Mouse (Mus musculus): ENCODE results near the gene Psmc3.
A peak's percentile ranks its signal among the peaks of the same experiment; 100 is the strongest.
"Not testable (repeated sequence)": the region's sequence is repeated elsewhere in the genome, so short reads cannot be mapped to it uniquely, and the experiment has no call there.

The Psmc3 gene

GRCm38 (mm10) chr2:91081775-91082695 is 28.2 kb downstream of the Psmc3 start, which contains the start of gene Spi1:
Spi1 (plus strand) TSS chr2:91082390.
- DNase-seq = no peak

GRCm38 (mm10) chr2:91082844-91083243 is 29.0 kb downstream of the Psmc3 start:
- no peak for DNase-seq

GRCm38 (mm10) chr2:91083366-91083940 is 29.6 kb downstream of the Psmc3 start:
- no peak for DNase-seq

GRCm38 (mm10) chr2:91084179-91084820 is 30.5 kb downstream of the Psmc3 start:
- DNase-seq = no peak

- no peak for DNase-seq
Observed at GRCm38 (mm10) chr2:91085494-91086391, 31.9 kb downstream of the Psmc3 start.

- DNase-seq = no peak
Observed at GRCm38 (mm10) chr2:91086392-91087237, 32.8 kb downstream of the Psmc3 start.

GRCm38 (mm10) chr2:91087453-91087852 is 33.6 kb downstream of the Psmc3 start:
- no peak for DNase-seq

- DNase-seq = no peak
Observed at GRCm38 (mm10) chr2:91088987-91089386, 35.2 kb downstream of the Psmc3 start.

- DNase-seq = no peak
Observed at GRCm38 (mm10) chr2:91090208-91090607, 36.4 kb downstream of the Psmc3 start.

- no peak for DNase-seq
Observed at GRCm38 (mm10) chr2:91090827-91091226, 37.0 kb downstream of the Psmc3 start.

- DNase-seq = no peak
Observed at GRCm38 (mm10) chr2:91096524-91096923, 42.7 kb downstream of the Psmc3 start.

- no peak for DNase-seq
Observed at GRCm38 (mm10) chr2:91097015-91097414, 43.2 kb downstream of the Psmc3 start.

GRCm38 (mm10) chr2:91098156-91098555 is 44.3 kb downstream of the Psmc3 start:
- DNase-seq = no peak

GRCm38 (mm10) chr2:91101124-91101740 is 47.4 kb downstream of the Psmc3 start:
- peak; percentile 90 for DNase-seq

- DNase-seq = no peak
Observed at GRCm38 (mm10) chr2:91108156-91108555, 54.3 kb downstream of the Psmc3 start.

- DNase-seq = no peak
Observed at GRCm38 (mm10) chr2:91109241-91109640, 55.4 kb downstream of the Psmc3 start.

GRCm38 (mm10) chr2:91109807-91110385 is 56.1 kb downstream of the Psmc3 start:
- DNase-seq = no peak

GRCm38 (mm10) chr2:91110429-91110828 is 56.6 kb downstream of the Psmc3 start:
- DNase-seq = no peak

GRCm38 (mm10) chr2:91111832-91112231 is 58.0 kb downstream of the Psmc3 start:
- not testable (repeated sequence) for DNase-seq

GRCm38 (mm10) chr2:91112491-91112890 is 58.7 kb downstream of the Psmc3 start:
- DNase-seq = no peak

- DNase-seq = no peak
Observed at GRCm38 (mm10) chr2:91113334-91113733, 59.5 kb downstream of the Psmc3 start.
